Mouse (Mus musculus): ENCODE data around the gene Gm29094. TPM values are rescaled to one million over a fixed set of nuclear protein-coding genes. Genes with fewer than 3 reads are reported as not detected.
"Not testable (repeated sequence)": the region's sequence is repeated elsewhere in the genome, so short reads cannot be mapped to it uniquely, and the experiment has no call there.

The Gm29094 gene
- total RNA-seq (2021), result 1 to 10 TPM in 1 of 2 experiments, not detected in 1; 1.3 TPM
- long read RNA-seq, experiment 1, result 0 reads
- long read RNA-seq, experiment 2, result 0 reads

DNA sequence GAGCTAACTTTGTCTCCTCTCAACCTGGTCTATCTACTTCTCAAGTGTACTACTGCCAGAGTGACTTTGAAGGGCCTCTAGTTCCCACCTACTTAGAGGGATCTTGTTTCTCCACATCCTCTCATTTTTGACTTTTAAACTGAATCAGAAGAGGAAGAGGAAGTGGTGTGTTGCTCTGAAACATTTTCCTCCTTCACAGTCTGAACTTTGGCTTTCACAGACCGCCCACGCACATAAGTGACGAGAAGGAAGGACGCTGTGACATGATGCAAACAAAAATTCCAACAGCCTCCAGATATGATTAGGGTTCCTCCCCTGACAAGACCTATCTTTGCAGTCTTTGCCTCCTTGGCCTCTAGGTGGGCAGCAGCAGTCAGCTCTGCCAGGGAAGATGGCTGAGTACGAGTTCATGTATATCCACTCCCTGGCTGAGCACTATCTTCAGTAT is at the start of gene Gm29094, which contains the start of gene Bcl2a1b:
Gene Gm29094 (plus strand): TSS at position 411 of the 448 bp plus-strand sequence.
Gene Bcl2a1b (plus strand): TSS at position 241 of the 448 bp plus-strand sequence.
- not testable (repeated sequence) for DNase-seq (ENCODE audit: low spot score in 2 of 2)

DNA sequence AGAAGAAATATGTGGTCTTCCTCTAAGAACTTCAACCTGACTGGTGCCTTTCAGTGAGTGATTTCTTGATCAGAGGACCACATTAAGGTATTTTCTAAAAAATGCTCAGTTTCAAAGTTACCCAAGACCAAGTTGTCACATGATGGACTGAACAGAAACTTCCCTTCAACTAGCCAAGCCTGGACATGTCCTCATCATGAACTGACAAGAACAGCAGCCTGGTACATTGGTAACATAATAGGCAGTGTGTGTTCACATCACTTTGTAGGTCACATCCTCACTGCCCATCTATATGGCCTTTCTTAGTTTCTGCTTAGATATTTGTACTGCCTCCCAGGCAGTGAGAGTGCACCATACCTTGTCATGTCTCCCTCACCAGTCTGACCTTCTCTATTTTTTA is 26.6 kb upstream of the Gm29094 start:
- not testable (repeated sequence) for DNase-seq (ENCODE audit: low spot score in 2 of 2)

DNA sequence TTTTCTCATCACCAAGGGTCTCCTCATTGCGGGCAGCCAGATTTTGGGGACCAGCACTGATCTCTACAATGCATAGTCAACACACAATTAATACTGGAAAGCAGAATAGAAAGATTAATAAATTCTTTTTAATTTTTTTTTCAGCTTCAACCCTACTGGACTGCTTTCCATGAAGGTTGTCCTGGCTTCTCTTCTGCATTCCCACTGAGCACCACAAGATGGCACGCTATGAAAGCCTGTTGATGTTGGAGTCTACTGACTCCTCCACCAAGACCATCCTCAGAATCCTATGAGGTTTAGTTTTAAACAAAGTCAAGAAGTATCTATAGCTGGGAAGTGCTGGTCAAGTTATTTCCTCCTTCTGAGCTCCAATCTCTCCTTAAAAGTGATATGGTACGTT is 20.3 kb upstream of the Gm29094 start:
- DNase-seq (ENCODE audit: low spot score in 2 of 2), result peak; percentile 20 to 47

DNA sequence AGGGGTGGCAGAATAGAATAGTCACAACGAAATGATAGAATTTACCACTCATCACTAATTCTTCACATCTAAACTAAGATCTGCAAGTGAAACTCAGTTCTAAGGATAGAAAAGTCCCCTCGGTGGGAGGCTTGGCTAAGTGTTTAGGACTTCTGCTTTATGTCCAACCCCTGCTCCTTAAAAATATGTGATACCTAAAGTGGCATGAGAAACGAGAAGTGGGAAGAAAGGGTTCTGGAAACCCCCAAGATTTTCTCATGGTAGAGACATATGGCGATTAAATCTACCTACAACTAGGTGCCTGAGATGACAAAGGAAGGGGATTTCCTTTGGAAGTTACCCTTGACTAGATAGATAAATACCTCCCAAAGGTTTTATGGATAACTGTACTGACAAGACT is 19.7 kb upstream of the Gm29094 start:
- DNase-seq (ENCODE audit: low spot score in 2 of 2), result not testable (repeated sequence)

DNA sequence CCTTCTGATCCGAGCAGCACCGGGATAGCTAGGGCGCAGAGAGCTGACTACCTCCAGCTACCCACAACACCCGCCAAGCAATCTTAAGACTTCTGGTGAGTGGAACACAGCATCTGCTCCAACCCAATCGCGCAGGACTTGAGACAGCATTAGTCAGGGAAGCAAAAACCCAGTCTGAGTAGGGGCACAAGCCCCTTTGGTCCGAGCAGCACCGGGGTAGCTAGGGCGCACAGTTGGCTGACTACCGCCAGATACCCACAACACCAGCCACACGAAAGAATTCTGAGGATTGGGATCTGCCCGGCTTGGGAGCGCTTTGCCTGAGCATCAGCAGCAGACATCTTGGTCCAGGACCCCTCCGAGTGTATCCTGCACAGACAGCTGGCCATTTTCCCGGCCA is 12.2 kb upstream of the Gm29094 start:
- DNase-seq (ENCODE audit: low spot score in 2 of 2), result not testable (repeated sequence)

DNA sequence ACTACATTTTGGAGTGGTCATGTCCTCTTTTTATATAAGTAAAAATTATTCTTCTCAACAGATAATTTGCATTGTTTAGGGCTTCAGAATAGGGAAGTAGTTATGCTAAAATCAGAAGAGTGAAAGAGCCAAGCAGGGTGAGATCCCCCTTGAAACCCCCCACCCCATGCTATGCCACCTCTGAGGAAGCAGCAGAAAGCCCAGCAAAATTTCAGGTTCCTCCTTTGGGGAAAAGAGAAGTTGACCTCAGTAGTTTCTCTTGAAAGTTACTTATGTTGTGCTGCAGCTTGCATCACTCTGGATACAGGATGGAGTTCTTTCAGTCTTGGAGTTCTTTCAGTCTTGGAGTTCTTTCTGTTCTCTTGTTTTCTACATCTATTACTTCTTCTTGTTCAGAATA is 3.7 kb upstream of the Gm29094 start:
- DNase-seq (ENCODE audit: low spot score in 2 of 2), result not testable (repeated sequence)

DNA sequence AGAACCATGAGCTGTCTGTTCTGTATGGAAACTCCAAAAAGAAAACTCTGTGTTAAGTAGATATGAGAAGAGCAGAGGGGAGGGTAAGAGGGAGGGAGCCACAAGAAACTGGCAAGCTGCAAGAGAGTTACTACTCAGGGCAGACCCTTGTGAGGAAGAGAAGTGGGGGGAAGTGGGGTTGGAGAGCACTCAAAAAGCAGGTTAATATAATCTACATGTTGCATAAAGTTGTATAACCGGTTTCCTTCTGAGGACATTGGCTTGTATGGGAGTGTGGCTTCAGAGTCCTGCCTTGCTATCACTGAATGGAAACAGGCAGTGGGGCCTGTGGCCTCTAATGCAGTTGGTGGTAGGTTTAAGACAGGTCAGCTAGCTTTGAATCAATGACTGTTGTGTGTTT is 1.7 kb upstream of the Gm29094 start:
- DNase-seq (ENCODE audit: low spot score in 2 of 2), result not testable (repeated sequence)

DNA sequence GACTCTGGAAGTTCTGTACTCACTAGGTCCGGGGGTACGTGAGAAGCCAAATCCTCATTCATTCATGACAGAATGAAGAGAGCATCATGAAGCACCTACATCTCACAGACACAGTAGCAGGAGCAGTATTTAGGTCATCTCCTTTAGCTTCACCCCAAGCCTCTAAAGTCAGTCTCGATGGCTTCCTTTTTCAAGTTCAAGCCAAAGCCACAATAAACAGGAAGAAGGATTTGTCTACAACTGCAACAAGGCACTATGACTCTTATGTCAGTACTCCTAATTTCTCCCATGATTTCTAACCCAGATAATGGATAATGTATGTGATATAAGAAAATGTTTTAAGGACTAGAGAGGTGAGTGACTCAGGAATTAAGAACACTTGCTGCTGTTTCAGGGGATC is 830 bp upstream of the Gm29094 start:
- not testable (repeated sequence) for DNase-seq (ENCODE audit: low spot score in 2 of 2)

DNA sequence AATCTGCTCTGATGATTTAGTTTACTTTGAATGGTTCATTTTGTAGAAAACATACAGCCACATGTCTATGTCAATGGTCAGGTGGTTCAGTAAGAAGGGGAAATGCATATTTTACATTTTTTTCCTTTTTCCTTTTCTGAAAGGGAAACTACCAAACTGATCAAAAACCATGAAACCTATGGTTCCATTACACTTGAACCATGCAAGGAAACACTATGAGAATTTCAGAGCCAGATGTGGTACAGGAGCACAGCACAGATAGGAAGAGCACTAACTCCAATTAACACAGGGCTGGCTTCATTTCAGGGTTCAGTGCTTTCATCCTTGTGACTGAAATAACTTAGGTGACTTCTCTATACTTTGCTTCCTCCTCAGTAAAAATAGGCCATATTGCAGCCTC is 3.1 kb downstream of the Gm29094 start:
- not testable (repeated sequence) for DNase-seq (ENCODE audit: low spot score in 2 of 2)

DNA sequence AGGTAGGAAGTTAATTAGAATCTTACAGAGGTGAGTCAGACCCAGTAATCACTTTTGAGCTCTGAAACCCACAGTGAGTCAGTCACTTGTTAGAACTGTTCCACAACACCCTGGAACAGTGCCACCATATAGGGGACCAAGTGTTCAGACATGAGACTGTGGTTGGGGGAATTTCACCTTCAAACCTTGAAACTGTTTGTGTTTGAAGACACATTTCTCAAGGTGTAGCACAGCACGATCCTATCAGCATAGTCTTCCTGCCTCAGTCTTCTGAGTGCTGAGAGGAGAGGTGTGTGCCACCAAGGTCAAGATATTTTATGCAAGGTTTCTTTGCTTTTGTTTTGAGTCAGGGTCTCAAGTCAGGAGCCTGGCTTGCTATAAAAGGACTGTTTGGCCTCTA is 9.8 kb downstream of the Gm29094 start:
- not testable (repeated sequence) for DNase-seq (ENCODE audit: low spot score in 2 of 2)

DNA sequence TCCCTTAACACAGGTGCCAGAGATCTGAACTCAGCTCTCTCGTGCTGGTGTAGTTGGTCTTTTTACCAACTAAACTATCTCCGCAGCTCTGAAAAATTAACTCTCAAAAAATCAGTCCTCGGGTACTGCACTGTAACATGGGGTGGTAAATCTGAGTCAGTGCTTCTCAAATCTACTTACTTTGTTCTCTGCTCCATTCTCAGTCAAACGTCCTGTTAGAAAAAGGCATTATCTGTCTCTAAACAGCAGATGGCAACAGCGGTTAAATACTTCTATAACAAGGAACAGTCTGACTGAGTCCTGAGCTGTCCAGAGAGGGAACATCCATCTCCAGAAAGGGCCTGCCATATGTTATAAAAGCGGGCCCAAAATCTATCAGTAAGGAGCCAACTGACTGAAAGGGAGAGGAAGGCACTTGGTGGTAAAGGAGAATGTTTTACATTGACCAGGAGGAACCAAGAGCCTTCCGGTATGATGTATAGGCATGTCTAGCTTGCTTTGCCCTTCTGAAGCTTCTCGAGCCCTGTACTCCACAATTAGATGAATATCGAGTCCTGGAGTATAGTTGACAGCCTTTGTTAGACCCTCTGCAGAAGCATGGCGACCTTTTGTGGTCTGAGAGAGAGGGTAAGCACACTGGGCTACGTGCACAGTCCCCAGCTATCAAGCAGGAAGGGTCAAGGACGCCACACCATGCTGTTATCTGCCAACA is 11.3 kb downstream of the Gm29094 start, which contains the start of gene Mthfs:
Gene Mthfs (plus strand): TSS at position 324 of the 712 bp plus-strand sequence.
- not testable (repeated sequence) for DNase-seq (ENCODE audit: low spot score in 2 of 2)

DNA sequence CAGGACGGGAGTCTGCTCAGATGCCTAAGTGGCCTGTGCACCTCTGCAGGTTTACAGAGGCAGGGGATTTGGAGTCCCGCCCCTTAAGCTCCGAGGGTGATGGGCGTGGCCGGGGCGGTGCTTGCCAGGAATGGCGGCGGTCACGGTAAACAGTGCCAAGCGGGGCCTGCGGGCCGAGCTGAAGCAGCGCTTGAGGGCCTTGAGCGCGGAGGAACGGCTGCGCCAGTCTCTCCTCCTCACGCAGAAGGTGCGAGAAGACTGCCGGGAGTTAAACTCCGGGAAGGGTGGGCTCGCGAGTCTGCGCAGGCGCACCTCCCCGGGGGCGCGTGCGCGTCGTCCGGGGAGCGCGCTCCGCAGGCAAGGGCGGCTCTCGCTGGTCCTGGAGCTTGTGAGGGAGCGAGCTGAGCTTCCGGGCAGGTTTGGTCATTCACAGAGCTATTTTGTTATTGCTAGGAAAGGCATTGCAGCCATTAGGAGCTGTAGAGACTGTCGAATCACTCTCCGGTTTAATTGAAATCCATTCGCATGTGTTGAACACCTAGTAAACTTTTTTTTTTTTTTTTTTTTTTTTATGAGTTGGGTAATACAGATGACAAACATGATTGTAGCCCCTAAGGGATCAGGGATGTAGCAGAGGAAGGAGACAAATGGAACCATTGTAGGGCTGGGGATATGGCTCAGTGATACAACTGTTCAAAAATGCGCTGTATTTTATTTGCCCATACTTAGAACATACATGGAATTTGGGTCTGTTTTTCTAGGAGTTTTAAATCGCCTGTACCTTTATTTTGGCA is 12.1 kb downstream of the Gm29094 start:
- DNase-seq (ENCODE audit: low spot score in 2 of 2), result peak; percentile 52 to 82

DNA sequence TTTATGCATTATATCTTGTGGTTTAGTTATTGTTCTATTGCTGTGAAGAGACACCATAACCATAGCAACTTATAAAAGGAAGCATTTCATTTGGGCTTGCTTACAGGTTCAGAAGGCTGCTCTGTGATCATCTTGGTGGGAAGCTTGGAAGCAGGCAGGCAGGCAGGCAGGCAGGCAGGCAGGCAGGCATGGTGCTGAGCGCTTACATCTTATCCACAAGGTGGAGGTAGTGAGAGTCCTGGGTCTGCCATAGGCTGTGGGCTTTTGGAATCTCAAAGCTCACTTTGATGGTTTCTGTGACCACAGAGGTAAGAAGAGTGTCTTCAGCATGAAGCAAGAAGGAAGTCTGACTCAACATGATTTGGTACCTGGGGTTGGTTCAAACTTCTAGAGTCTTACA is 13.2 kb downstream of the Gm29094 start:
- peak in 1 of 2 experiments; percentile 18 for DNase-seq (ENCODE audit: low spot score in 2 of 2)

DNA sequence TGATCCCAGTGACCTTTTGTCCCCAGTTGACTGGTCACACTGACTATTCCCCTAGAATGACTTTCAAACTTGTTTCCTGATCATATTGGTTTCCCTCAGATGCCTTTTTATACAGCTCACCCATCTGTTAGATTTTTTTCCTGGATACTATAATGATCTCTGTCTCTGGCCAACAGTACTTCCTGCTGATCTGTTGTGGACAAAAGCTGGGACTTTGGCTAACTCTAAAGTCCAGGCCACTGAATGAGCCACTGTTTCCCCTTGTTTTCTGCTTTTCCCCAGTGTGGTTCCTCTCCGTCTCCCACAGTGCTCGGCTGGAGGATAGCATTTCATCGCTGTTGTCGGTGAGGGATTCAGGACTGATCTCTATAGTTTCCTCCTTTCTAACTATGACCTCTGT is 19.0 kb downstream of the Gm29094 start:
- not testable (repeated sequence) for DNase-seq (ENCODE audit: low spot score in 2 of 2)

DNA sequence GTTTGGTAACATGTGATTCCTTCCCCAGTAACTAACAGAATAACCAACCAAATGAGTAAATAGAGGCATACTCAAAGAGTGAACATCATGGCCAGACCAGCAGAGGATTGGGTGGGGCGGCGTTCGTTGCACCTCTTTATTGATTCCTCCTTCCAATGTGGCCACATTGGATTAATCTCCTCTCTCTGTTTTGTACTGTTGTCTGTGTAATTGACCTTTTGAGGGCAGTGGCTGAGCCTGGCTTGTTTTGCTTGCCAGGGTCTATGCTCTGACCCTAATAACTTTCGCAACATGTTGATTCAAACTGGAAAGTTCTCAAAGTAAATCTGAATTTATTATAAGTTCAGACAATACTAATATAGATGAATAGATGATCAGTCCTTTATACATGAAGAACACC is 20.5 kb downstream of the Gm29094 start:
- DNase-seq (ENCODE audit: low spot score in 2 of 2), result not testable (repeated sequence)

DNA sequence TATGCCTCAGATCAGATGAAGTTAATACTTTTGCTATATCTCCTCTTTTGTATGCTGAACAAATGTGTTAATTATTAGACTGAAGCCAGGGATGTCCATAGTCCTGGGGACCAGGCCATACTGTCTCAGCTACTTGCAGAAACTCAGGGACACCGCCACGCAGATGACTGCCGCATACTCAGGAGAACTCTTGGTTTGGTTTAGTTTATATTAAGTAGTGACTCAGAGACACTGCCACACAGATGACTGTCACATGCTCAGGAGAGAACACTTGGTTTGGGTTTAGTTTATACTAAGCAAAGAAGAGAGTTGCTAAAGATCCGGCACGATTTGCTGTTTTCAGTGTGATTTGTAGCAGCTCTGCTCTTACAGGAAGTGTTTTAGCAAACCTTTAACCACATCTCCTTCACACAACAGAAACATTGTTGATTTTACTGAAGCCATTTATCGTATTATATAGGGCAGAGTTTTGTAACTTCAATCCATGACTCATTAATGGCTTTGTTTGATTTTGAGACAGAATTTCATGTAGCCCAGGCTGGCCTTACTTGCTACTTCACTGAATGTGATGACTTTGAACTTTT is 21.6 kb downstream of the Gm29094 start:
- DNase-seq (ENCODE audit: low spot score in 2 of 2), result not testable (repeated sequence)

DNA sequence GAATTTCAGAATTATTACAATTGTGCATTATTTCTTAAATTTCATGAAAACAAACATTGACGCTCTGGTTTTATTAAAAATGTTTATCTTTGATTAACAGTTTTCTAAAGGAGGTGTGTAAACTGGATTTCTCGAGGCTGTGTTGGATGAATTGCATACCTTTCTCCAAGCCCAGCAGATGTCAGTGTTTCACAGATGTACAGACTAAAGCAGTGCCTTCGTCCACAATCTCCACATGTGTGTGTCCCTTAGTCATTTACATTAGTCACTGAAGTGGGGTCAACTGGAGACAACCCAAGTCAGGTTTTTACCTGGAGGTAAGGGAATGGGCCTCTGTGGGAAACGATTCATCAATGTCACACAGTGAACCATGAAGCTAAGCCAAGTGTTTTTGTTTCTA is 26.9 kb downstream of the Gm29094 start:
- no peak for DNase-seq (ENCODE audit: low spot score in 2 of 2)

DNA sequence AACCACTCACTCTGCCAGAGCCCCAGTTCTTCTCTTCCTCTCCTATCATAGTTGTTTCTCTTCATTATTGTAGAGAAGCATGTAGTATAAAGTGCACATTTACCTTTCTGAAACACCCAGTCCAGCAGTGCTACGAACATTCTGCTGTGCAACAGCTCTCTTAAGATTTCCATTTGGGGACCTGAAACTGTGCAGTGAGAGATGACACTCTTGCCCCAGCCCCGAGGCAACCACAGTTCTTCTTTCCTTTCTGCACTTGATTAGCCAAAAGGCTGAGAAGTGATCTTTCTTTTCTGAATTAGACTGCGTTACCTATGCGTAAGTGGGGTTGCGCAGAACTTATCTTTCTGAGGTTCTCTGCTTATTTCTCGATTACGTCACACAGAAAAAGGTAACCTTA is 28.9 kb downstream of the Gm29094 start:
- no peak for DNase-seq (ENCODE audit: low spot score in 2 of 2)

DNA sequence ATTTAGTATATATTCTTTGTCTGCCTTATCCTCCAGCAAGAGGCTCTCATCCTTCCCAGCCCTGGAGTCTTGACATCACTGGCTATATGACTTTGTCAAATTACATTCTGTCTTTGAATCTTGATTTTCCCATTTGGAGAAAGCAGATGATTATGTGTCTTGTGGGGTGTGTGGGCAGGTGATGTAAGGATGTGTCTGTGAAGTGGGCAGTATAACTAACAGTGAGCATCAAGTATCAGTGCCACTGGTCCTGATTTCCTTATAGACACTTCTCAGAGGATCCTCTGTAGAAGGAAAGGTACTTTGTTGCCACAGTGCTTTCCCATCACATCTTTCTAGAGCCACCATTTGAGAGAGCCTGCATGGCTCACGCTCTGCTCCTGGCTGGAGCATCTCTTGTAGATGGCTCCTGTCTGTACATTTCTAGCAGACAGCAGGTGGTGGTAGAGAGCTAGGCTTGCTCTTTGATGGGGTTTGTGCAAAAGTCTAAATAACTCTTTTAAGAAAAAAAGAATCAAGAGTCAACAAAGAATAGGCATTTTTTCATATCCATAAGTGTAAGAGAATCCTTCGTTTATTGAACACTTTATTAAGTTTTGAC is 31.8 kb downstream of the Gm29094 start:
- peak in 1 of 2 experiments; percentile 36 for DNase-seq (ENCODE audit: low spot score in 2 of 2)

DNA sequence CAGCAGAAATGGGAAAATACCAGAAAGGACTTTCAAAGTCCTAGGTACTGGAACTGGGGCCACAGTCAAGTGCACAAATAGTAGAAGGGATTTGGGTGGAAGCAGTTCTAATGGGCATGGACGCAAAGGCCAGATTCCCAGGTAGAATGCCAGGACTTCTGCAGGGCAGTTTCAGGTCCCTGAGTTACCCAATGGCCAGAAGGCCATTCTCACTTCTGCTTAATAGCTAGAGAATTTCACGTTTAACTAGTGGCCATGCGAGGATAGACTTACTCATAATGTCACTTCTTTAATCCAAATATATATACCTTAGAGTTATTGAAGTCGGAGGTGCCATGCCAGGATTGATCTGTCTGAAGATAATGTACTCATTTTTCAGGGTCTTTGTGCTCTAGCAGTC is 38.0 kb downstream of the Gm29094 start:
- not testable (repeated sequence) for DNase-seq (ENCODE audit: low spot score in 2 of 2)

DNA sequence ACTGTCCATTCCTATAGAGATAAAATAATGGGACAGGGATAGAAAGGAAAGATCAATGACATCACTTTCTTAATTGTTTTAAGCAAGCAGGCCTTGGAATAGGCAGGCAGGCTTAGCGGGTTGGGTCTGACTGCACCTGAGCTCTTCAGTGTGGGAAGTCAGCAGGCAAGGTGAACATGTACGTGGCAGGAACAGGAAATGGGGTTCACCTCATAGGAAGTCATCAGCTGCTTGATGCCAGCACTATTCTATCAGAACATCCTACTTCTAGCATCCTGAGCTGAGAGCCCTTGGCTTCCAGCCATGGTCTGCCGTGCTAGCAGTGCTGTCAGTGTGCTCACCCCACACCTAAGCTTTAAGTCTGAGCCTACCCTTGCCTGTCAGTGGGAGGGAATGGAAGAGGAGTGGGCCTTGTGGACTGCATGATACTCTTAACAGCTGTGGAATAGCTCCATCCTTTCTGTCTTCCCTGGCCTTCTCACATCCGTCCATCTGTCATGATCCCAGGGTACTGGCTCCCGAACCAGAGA is 39.9 kb downstream of the Gm29094 start:
- DNase-seq (ENCODE audit: low spot score in 2 of 2), result not testable (repeated sequence)

Data from gastrocnemius, postnatal 4 days (tissue).